Mouse (Mus musculus): ENCODE measurements around the gene Gzmm. TPM values are rescaled to one million over a fixed set of nuclear protein-coding genes. Genes with fewer than 3 reads are reported as not detected.

Gzmm gene
- polyA plus RNA-seq, 1 experiment, result 0.71 TPM

DNA sequence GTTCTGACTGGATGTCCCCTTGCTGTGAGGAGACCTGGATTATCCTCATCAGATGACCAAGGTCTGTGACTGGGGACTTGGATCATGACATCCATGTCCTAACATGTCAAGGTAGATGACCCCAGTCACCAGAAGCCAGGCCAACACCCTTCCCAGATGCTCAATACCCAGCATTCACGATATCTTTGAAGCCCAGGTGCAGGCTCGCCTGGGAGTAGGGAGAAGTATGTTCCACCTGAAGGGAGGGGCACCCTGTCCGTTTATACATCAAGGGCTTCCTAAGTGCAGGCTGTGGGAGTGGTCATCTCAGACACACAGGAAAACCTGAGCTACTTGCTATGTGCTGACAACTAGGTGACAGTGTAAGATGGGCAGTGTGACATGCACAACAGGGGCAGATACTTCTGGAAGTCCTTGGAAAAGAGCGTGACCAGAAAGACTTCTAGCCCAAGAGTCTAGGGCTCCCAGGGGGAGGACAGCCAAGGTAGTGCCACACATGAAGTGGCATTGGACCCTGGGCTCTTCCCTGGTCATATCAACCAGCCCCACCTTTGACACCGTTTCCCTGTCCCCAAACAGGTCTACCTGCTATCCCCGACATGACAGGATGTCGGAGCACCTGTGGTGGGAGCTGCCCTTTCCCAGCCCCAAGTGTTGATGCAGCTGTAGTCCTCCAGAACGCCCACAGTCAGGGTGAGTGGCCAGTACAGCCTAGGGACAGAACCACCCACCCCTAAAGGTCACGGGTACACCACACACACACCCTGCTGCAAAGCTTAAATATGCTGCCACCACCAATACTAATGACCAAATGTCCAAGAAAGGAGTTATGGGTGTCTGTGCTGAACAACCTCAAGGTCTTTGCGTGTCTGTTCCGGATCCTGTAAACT is 8.0 kb upstream of the Gzmm start:
- peaks cover 36% of the 10 kb centered on the region for H3K79me2 ChIP-seq (ENCODE audit: control insufficient read depth, insufficient read depth)
- no peak for TF ChIP-seq POLR2A (IDR thresholded peaks at IDR 0.05; ENCODE audit: insufficient read length, low read depth)
- peak; percentile 28 for TF ChIP-seq SRF (IDR thresholded peaks at IDR 0.05; ENCODE audit: control insufficient read depth, insufficient read length, low read depth)
- TF ChIP-seq E2F4 (IDR thresholded peaks at IDR 0.05; ENCODE audit: insufficient read depth), result no peak
- TF ChIP-seq TCF3 (IDR thresholded peaks at IDR 0.05; ENCODE audit: insufficient read length, low read depth), result no peak
- TF ChIP-seq TCF12 (IDR thresholded peaks at IDR 0.05; ENCODE audit: insufficient read depth, poor library complexity, severe bottlenecking), result no peak
- no peak for TF ChIP-seq USF1 (IDR thresholded peaks at IDR 0.05; ENCODE audit: low read depth)
- TF ChIP-seq POLR2AphosphoS2 (IDR thresholded peaks at IDR 0.05; ENCODE audit: insufficient read length, low read depth), result no peak
- no peak for TF ChIP-seq CEBPB (IDR thresholded peaks at IDR 0.05; ENCODE audit: insufficient read depth, poor library complexity, severe bottlenecking)
- peak in 1 of 3 experiments; percentile 41 for TF ChIP-seq MYOG (IDR thresholded peaks at IDR 0.05; ENCODE audit: control insufficient read depth in 1 of 3, insufficient read depth in 1 of 3, insufficient read length in 2 of 3, low read depth in 2 of 3)
- TF ChIP-seq MAX (IDR thresholded peaks at IDR 0.05; ENCODE audit: low read depth), result no peak
- TF ChIP-seq MYOD1 (IDR thresholded peaks at IDR 0.05; ENCODE audit: control insufficient read depth in 1 of 3, insufficient read length in 2 of 3, low read depth in 2 of 3), result peak in 2 of 3 experiments; percentile 16 to 60
- peak overlapping the region; percentile 92 for H3K4me2 ChIP-seq (ENCODE audit: low read depth)
- H3K36me3 ChIP-seq (ENCODE audit: control insufficient read depth, insufficient read depth), result peaks cover 11% of the 10 kb centered on the region
- peak overlapping the region; percentile 98 for H3K4me3 ChIP-seq
- peak overlapping the region; percentile 15 for H3ac ChIP-seq (ENCODE audit: control insufficient read depth, insufficient read length)
- H3K27me3 ChIP-seq (ENCODE audit: control insufficient read depth, insufficient read depth, insufficient read length), result no peaks in the 10 kb centered on the region

GRCm38 (mm10) chr10:79681591-79682245 is 7.1 kb upstream of the Gzmm start, which contains the start of gene Cdc34:
Gene Cdc34 (plus strand): TSS chr10:79682195.
- TF ChIP-seq POLR2A (IDR thresholded peaks at IDR 0.05; ENCODE audit: insufficient read length, low read depth) (peak; percentile 86), MAX (IDR thresholded peaks at IDR 0.05; ENCODE audit: low read depth) (no peak), SRF (IDR thresholded peaks at IDR 0.05; ENCODE audit: control insufficient read depth, insufficient read length, low read depth) (no peak), REST (IDR thresholded peaks at IDR 0.05; ENCODE audit: insufficient read depth, insufficient read length) (no peak), TCF3 (IDR thresholded peaks at IDR 0.05; ENCODE audit: insufficient read length, low read depth) (no peak), CEBPB (IDR thresholded peaks at IDR 0.05; ENCODE audit: insufficient read depth, poor library complexity, severe bottlenecking) (no peak), USF1 (IDR thresholded peaks at IDR 0.05; ENCODE audit: low read depth) (no peak), MYOG (IDR thresholded peaks at IDR 0.05; ENCODE audit: control insufficient read depth in 1 of 3, insufficient read depth in 1 of 3, insufficient read length in 2 of 3, low read depth in 2 of 3) (peak in 2 of 3 experiments; percentile 47 to 78), POLR2AphosphoS2 (IDR thresholded peaks at IDR 0.05; ENCODE audit: insufficient read length, low read depth) (peak; percentile 74), TCF12 (IDR thresholded peaks at IDR 0.05; ENCODE audit: insufficient read depth, poor library complexity, severe bottlenecking) (no peak), E2F4 (IDR thresholded peaks at IDR 0.05; ENCODE audit: insufficient read depth) (no peak), MYOD1 (IDR thresholded peaks at IDR 0.05; ENCODE audit: control insufficient read depth in 1 of 3, insufficient read length in 2 of 3, low read depth in 2 of 3) (peak in 2 of 3 experiments; percentile 36 to 73)
- Histone ChIP-seq H3K27me3 (ENCODE audit: control insufficient read depth, insufficient read depth, insufficient read length) (no peaks in the 10 kb centered on the region), H3K4me3 (peak within 1 kb of the TSS; percentile 98), H3K4me2 (ENCODE audit: low read depth) (peak within 1 kb of the TSS; percentile 100), H3K36me3 (ENCODE audit: control insufficient read depth, insufficient read depth) (peaks cover 19% of the 10 kb centered on the region), H3K79me2 (ENCODE audit: control insufficient read depth, insufficient read depth) (peaks cover 42% of the 10 kb centered on the region), H3ac (ENCODE audit: control insufficient read depth, insufficient read length) (peak within 1 kb of the TSS; percentile 15)

DNA sequence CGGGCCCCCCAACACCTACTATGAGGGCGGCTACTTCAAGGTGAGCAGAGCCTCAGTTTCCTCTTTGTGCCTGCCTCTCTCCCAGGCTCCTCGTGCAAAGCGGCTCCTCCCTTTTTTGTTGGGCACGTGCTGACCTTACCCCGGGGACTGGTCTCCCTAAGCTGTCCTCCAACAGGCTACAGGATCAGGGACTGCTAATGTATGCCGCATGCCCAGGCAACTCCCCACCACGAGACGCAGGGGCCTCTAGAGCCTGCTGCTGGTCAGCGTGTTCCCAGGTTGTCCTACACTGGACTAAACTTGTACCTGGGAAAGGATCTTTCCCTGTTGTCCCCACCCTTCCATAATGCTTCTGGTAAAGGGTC is 6.3 kb upstream of the Gzmm start:
- peaks cover 42% of the 10 kb centered on the region for H3K79me2 ChIP-seq (ENCODE audit: control insufficient read depth, insufficient read depth)

More for the DNA sequence above, 6.3 kb upstream of the Gzmm start:
- TF ChIP-seq POLR2AphosphoS2 (IDR thresholded peaks at IDR 0.05; ENCODE audit: insufficient read length, low read depth) (no peak), CEBPB (IDR thresholded peaks at IDR 0.05; ENCODE audit: insufficient read depth, poor library complexity, severe bottlenecking) (no peak), MYOD1 (IDR thresholded peaks at IDR 0.05; ENCODE audit: control insufficient read depth in 1 of 3, insufficient read length in 2 of 3, low read depth in 2 of 3) (no peak), USF1 (IDR thresholded peaks at IDR 0.05; ENCODE audit: low read depth) (no peak), SRF (IDR thresholded peaks at IDR 0.05; ENCODE audit: control insufficient read depth, insufficient read length, low read depth) (no peak), E2F4 (IDR thresholded peaks at IDR 0.05; ENCODE audit: insufficient read depth) (no peak), MAX (IDR thresholded peaks at IDR 0.05; ENCODE audit: low read depth) (no peak), MYOG (IDR thresholded peaks at IDR 0.05; ENCODE audit: control insufficient read depth in 1 of 3, insufficient read depth in 1 of 3, insufficient read length in 2 of 3, low read depth in 2 of 3) (no peak), REST (IDR thresholded peaks at IDR 0.05; ENCODE audit: insufficient read depth, insufficient read length) (no peak), POLR2A (IDR thresholded peaks at IDR 0.05; ENCODE audit: insufficient read length, low read depth) (no peak), TCF12 (IDR thresholded peaks at IDR 0.05; ENCODE audit: insufficient read depth, poor library complexity, severe bottlenecking) (no peak), TCF3 (IDR thresholded peaks at IDR 0.05; ENCODE audit: insufficient read length, low read depth) (no peak)
- H3K36me3 ChIP-seq (ENCODE audit: control insufficient read depth, insufficient read depth), result peaks cover 26% of the 10 kb centered on the region
- peak overlapping the region; percentile 98 for H3K4me3 ChIP-seq
- H3K4me2 ChIP-seq (ENCODE audit: low read depth), result peak overlapping the region; percentile 100
- H3K27me3 ChIP-seq (ENCODE audit: control insufficient read depth, insufficient read depth, insufficient read length), result no peaks in the 10 kb centered on the region
- H3ac ChIP-seq (ENCODE audit: control insufficient read depth, insufficient read length), result peak overlapping the region; percentile 15

Data from myocyte (in vitro differentiated cells).